Mouse (Mus musculus) lung, postnatal 36 days (tissue): ENCODE measurements around the gene Rad51b.
A peak's percentile ranks its signal among the peaks of the same experiment; 100 is the strongest.

Experiments used
- DNase-seq: peaks from one replicate; pipeline ENCODE4 v3.0.0; 2022; ENCODE audit warnings: mixed read lengths

The Rad51b gene

GRCm38 (mm10) chr12:79663893-79664574 is 367.0 kb downstream of the Rad51b start:
- DNase-seq, result no peak

GRCm38 (mm10) chr12:79674846-79675439 is 377.9 kb downstream of the Rad51b start:
- peak; percentile 58 for DNase-seq

- peak; percentile 84 for DNase-seq
Observed at GRCm38 (mm10) chr12:79675440-79676176, 378.5 kb downstream of the Rad51b start.

- DNase-seq, result no peak
Observed at GRCm38 (mm10) chr12:79676251-79676650, 379.2 kb downstream of the Rad51b start.

- no peak for DNase-seq
Observed at GRCm38 (mm10) chr12:79676896-79677295, 379.8 kb downstream of the Rad51b start.

GRCm38 (mm10) chr12:79679251-79679901 is 382.3 kb downstream of the Rad51b start:
- DNase-seq, result peak; percentile 37

- DNase-seq, result no peak
Observed at GRCm38 (mm10) chr12:79679941-79680697, 383.0 kb downstream of the Rad51b start.

- no peak for DNase-seq
Observed at GRCm38 (mm10) chr12:79680698-79681072, 383.6 kb downstream of the Rad51b start.

GRCm38 (mm10) chr12:79681571-79681970 is 384.5 kb downstream of the Rad51b start:
- no peak for DNase-seq

- DNase-seq, result no peak
Observed at GRCm38 (mm10) chr12:79683350-79683749, 386.3 kb downstream of the Rad51b start.

GRCm38 (mm10) chr12:79683759-79684158 is 386.7 kb downstream of the Rad51b start:
- peak; percentile 47 for DNase-seq

GRCm38 (mm10) chr12:79684338-79684737 is 387.3 kb downstream of the Rad51b start:
- peak; percentile 49 for DNase-seq

GRCm38 (mm10) chr12:79686594-79687325 is 389.7 kb downstream of the Rad51b start:
- no peak for DNase-seq

GRCm38 (mm10) chr12:79687683-79688386 is 390.8 kb downstream of the Rad51b start:
- DNase-seq, result no peak

- no peak for DNase-seq
Observed at GRCm38 (mm10) chr12:79689299-79689698, 392.2 kb downstream of the Rad51b start.

- no peak for DNase-seq
Observed at GRCm38 (mm10) chr12:79691929-79692862, 395.1 kb downstream of the Rad51b start.

- no peak for DNase-seq
Observed at GRCm38 (mm10) chr12:79695832-79696434, 398.9 kb downstream of the Rad51b start.

- no peak for DNase-seq
Observed at GRCm38 (mm10) chr12:79703555-79703954, 406.5 kb downstream of the Rad51b start.

- no peak for DNase-seq
Observed at GRCm38 (mm10) chr12:79705501-79706266, 408.6 kb downstream of the Rad51b start.
